Mouse (Mus musculus) midbrain, embryonic 13.5 days (tissue): ENCODE results near the gene Odf2. TPM values are rescaled to one million over a fixed set of nuclear protein-coding genes. Genes with fewer than 3 reads are reported as not detected.

Experiments used
- ATAC-seq: fragments of 200-750 bp; cut with Nextera tagmentation; 2 replicates; pipeline ENCODE4 v1.8.0; 2017; ENCODE audit warnings: mild to moderate bottlenecking, moderate TSS enrichment, moderate library complexity
- H3K27ac ChIP-seq: fragments of 300-500 bp; sonication (generic); 2 replicates; pipeline ENCODE4 v1.5.1; 2015; ENCODE audit warnings: inconsistent platforms, mild to moderate bottlenecking, moderate library complexity
- H3K27me3 ChIP-seq: fragments of 300-500 bp; sonication (generic); 2 replicates; pipeline ENCODE4 v1.6.1; 2015; ENCODE audit warnings: mild to moderate bottlenecking, inconsistent platforms
- H3K36me3 ChIP-seq: fragments of 300-500 bp; sonication (generic); 2 replicates; pipeline ENCODE4 v1.6.1; 2015; ENCODE audit warnings: mild to moderate bottlenecking, inconsistent platforms
- H3K4me1 ChIP-seq: fragments of 300-500 bp; sonication (generic); replicated peaks from 2 replicates; pipeline ENCODE4 v1.6.1; 2015; ENCODE audit warnings: inconsistent platforms
- H3K4me2 ChIP-seq: fragments of 300-500 bp; sonication (generic); replicated peaks from 2 replicates; pipeline ENCODE4 v1.6.1; 2015; ENCODE audit warnings: moderate library complexity, mild to moderate bottlenecking, inconsistent platforms
- H3K4me3 ChIP-seq: fragments of 300-500 bp; sonication (generic); replicated peaks from 2 replicates; pipeline ENCODE4 v1.5.1; 2015; ENCODE audit warnings: mild to moderate bottlenecking, inconsistent platforms
- H3K9ac ChIP-seq: fragments of 300-500 bp; sonication (generic); replicated peaks from 2 replicates; pipeline ENCODE4 v1.6.1; 2015; ENCODE audit warnings: mild to moderate bottlenecking, inconsistent platforms
- H3K9me3 ChIP-seq: fragments of 300-500 bp; sonication (generic); 2 replicates; pipeline ENCODE4 v1.6.1; 2016; ENCODE audit warnings: mild to moderate bottlenecking, inconsistent platforms
- WGBS: fragments of 180-500 bp; shearing (Covaris S2); methylation state at CpG from one replicate; pipeline ENCODE4 v1.1.7; 2015; 5-methylcytosine and 5-hydroxymethylcytosine counted together
- polyA plus RNA-seq: library from polyadenylated mRNA; unstranded; fragments of >200 nt; fragmentation: Nextera tagmentation; extraction: Ambion mirVana; gene quantifications from 2 replicates; pipeline ENCODE4 v1.2.1, GENCODE M21; 2015

Gene Odf2
- polyA plus RNA-seq, 1 experiment from 2014 or later = 76.0 TPM

GRCm38 (mm10) chr2:29961246-29961645 is 72.2 kb downstream of the Odf2 start:
- Histone ChIP-seq H3K4me2 (no peak overlapping the region), H3K27ac (no peak overlapping the region), H3K36me3 (peaks cover 37% of the 10 kb centered on the region), H3K4me3 (no peak overlapping the region), H3K9me3 (no peaks in the 10 kb centered on the region), H3K9ac (no peak overlapping the region), H3K4me1 (peaks cover 17% of the 10 kb centered on the region), H3K27me3 (no peaks in the 10 kb centered on the region)
- no peak for ATAC-seq
- 96% methylated on average over 7 of the region's 7 CpGs for WGBS

GRCm38 (mm10) chr2:29964354-29965249 is 75.6 kb downstream of the Odf2 start:
- Histone ChIP-seq H3K27ac (peak overlapping the region; percentile 96), H3K9me3 (no peaks in the 10 kb centered on the region), H3K4me3 (peak overlapping the region; percentile 93), H3K27me3 (no peaks in the 10 kb centered on the region), H3K9ac (peak overlapping the region; percentile 86), H3K36me3 (peaks cover 20% of the 10 kb centered on the region), H3K4me1 (peaks cover 48% of the 10 kb centered on the region), H3K4me2 (peak overlapping the region; percentile 81)
- ATAC-seq = no peak
- 16% methylated on average over 10 of the region's 10 CpGs for WGBS

DNA sequence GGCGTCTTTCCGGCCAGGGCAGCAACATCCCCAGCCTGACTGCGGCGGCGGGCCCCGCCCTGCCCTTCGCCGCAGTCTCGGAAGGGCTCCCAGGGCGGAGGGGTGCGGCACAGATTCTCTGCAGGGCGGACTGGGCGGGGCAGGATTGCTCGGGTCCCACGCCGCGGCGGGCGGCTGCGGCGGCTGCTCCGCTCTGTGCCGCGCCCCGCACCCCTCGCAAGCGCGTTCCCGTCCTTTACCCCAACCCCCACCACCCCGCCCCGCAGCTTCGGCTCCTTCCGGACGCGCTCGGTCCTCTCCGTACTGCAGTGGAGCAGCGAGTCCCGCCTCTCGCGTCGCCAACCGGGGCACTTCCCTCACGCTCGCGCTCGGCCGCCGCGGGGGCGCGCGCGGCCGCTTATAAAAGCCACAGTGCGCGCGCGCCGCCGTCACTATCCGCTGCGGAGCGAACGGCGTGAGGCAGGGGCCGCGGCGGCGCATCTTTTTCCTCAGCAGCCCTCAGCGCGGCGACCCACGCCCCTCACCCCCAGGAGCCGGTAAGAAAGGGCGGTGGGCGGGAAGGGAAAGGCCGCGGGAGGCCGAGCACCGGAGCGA is 76.3 kb downstream of the Odf2 start, which contains the start of gene Sptan1:
Sptan1 (plus strand) TSS at position 311 of the 594 bp plus-strand sequence.
- under 1% methylated on average over 71 of the region's 82 CpGs for WGBS
- Histone ChIP-seq H3K36me3 (peaks cover 17% of the 10 kb centered on the region), H3K4me2 (peak within 1 kb of the TSS; percentile 81), H3K9ac (peak within 1 kb of the TSS; percentile 100), H3K4me1 (peaks cover 51% of the 10 kb centered on the region), H3K4me3 (peak within 1 kb of the TSS; percentile 93), H3K27ac (peak within 1 kb of the TSS; percentile 96), H3K9me3 (no peaks in the 10 kb centered on the region), H3K27me3 (no peaks in the 10 kb centered on the region)
- peak; percentile 100 for ATAC-seq

- H3K9me3 ChIP-seq = no peaks in the 10 kb centered on the region
- H3K4me3 ChIP-seq = peak overlapping the region; percentile 93
- ATAC-seq = peak; percentile 18; the same call in 1 of the 2 replicates
- peaks cover 17% of the 10 kb centered on the region for H3K36me3 ChIP-seq
- under 1% methylated on average over 21 of the region's 41 CpGs for WGBS
- H3K4me1 ChIP-seq = peaks cover 51% of the 10 kb centered on the region
- H3K9ac ChIP-seq = peak overlapping the region; percentile 100
- H3K27me3 ChIP-seq = no peaks in the 10 kb centered on the region
- H3K4me2 ChIP-seq = peak overlapping the region; percentile 81
- peak overlapping the region; percentile 96 for H3K27ac ChIP-seq
These were observed 76.9 kb downstream of the Odf2 start for GRCm38 (mm10) chr2:29965906-29966305.

DNA sequence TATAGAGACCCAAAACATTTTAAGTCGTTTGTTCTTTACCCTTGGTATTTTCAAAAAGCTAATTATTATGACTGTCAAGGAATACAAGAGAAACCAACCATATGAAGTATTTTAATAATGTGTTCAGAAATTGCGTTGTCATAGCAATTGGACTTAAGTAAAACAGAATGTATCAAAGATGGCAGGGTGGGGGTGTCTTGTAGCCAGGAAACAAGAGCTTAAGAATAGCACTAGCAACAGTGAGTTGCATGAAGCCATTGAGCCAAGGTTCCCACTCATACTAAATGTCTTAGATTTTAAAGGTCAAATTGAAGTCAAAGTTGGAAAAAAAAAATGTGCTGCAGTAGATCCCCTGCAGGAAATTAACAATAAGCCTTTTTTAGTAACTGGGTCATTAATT is 77.8 kb downstream of the Odf2 start:
- peaks cover 17% of the 10 kb centered on the region for H3K36me3 ChIP-seq
- H3K4me3 ChIP-seq = peak overlapping the region; percentile 93
- no peaks in the 10 kb centered on the region for H3K9me3 ChIP-seq
- no peaks in the 10 kb centered on the region for H3K27me3 ChIP-seq
- peak overlapping the region; percentile 96; the same call in 1 of the 2 replicates for H3K27ac ChIP-seq
- H3K9ac ChIP-seq = peak overlapping the region; percentile 100
- ATAC-seq = no peak
- peaks cover 53% of the 10 kb centered on the region for H3K4me1 ChIP-seq
- 65% methylated on average over 2 of the region's 2 CpGs for whole genome bisulfite sequencing
- H3K4me2 ChIP-seq = peak overlapping the region; percentile 81

DNA sequence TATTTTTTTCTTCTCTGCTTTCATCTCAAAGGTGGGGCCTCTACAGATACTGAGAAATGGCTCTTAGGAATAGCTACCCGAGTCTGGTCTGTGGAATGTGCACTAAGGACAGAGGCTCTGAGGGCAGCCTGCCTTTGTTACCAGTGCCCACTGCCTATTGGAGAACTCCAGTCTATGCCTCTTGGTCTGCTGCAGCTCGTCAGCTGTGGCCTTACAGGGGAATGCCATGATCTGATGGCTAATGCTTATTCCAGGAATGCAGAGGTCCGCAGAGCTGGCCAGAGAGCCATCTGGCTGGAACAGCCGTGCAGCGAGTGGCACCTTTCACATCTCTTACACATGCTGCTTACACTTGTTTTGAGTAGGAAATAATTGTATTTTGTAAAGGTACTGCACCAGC is 78.7 kb downstream of the Odf2 start:
- no peak overlapping the region for H3K27ac ChIP-seq
- H3K9me3 ChIP-seq = no peaks in the 10 kb centered on the region
- 62% methylated on average over 5 of the region's 5 CpGs for WGBS
- peak overlapping the region; percentile 100 for H3K9ac ChIP-seq
- no peaks in the 10 kb centered on the region for H3K27me3 ChIP-seq
- H3K36me3 ChIP-seq = peaks cover 17% of the 10 kb centered on the region
- ATAC-seq = no peak
- H3K4me1 ChIP-seq = peaks cover 61% of the 10 kb centered on the region
- peak overlapping the region; percentile 93 for H3K4me3 ChIP-seq
- H3K4me2 ChIP-seq = peak overlapping the region; percentile 81

DNA sequence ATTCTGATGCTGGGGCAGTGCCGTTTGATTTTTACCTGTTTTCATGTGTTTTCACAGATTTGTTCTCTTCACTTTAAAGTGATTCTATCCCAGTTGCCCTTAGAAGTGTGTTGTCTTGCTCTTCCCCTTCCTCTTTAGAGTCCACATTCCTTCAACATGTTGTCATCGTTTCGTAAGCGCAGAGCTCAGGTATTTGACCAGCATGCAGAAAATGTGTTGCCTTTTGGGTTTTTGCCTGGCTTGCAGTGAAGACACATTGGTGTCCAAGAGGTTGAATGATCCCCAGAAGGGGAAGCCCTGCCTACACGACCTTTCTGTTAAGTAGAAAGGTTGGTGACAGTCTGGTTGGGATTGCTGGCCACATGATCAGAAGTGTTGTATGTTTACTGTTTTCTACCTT is 79.6 kb downstream of the Odf2 start:
- no peak overlapping the region for H3K4me3 ChIP-seq
- 89% methylated on average over 5 of the region's 5 CpGs for WGBS
- peaks cover 20% of the 10 kb centered on the region for H3K36me3 ChIP-seq
- no peaks in the 10 kb centered on the region for H3K9me3 ChIP-seq
- no peaks in the 10 kb centered on the region for H3K27me3 ChIP-seq
- H3K9ac ChIP-seq = peak overlapping the region; percentile 25; the same call in 1 of the 2 replicates
- no peak for ATAC-seq
- peaks cover 65% of the 10 kb centered on the region for H3K4me1 ChIP-seq
- H3K27ac ChIP-seq = no peak overlapping the region
- peak overlapping the region; percentile 81; the same call in 1 of the 2 replicates for H3K4me2 ChIP-seq

- Histone ChIP-seq H3K9ac (no peak overlapping the region), H3K36me3 (peaks cover 29% of the 10 kb centered on the region), H3K9me3 (no peaks in the 10 kb centered on the region), H3K4me2 (no peak overlapping the region), H3K4me1 (peaks cover 48% of the 10 kb centered on the region), H3K4me3 (no peak overlapping the region), H3K27me3 (no peaks in the 10 kb centered on the region), H3K27ac (no peak overlapping the region)
- WGBS = 80% methylated on average over 9 of the region's 9 CpGs
- no peak for ATAC-seq
These were observed 83.0 kb downstream of the Odf2 start for GRCm38 (mm10) chr2:29971838-29972635.

DNA sequence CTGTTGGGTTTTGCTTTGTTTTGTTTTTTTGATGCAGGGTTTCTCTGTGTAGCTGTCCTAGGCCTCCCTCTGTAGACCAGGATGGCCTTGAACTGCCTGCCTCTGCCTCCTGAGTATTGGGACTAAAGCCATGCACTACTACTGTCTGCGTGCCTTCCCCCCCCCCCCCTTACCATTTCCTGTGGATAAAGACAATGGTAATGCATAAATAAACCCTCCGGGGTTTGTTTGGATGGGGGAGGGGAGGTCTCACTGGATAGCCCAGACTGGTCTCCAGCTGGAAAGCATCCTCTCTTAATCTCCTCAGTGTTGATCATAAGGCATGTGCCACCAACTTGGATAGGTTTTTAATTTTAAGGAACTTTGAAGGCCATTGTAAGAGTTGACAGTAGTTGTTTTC is 84.5 kb downstream of the Odf2 start:
- H3K27ac ChIP-seq = no peak overlapping the region
- no peak overlapping the region for H3K9ac ChIP-seq
- H3K4me3 ChIP-seq = no peak overlapping the region
- H3K4me2 ChIP-seq = no peak overlapping the region
- H3K36me3 ChIP-seq = peaks cover 27% of the 10 kb centered on the region
- H3K4me1 ChIP-seq = peaks cover 33% of the 10 kb centered on the region
- WGBS = 8% methylated on average over 2 of the region's 2 CpGs
- 0 out of 2 replicates have a peak, but pooled peaks have one; percentile 14 for ATAC-seq
- no peaks in the 10 kb centered on the region for H3K9me3 ChIP-seq
- no peaks in the 10 kb centered on the region for H3K27me3 ChIP-seq

GRCm38 (mm10) chr2:29977307-29977706 is 88.3 kb downstream of the Odf2 start:
- Histone ChIP-seq H3K4me1 (peaks cover 15% of the 10 kb centered on the region), H3K36me3 (peaks cover 53% of the 10 kb centered on the region)

GRCm38 (mm10) chr2:29980661-29981060 is 91.6 kb downstream of the Odf2 start:
- H3K27me3 ChIP-seq = no peaks in the 10 kb centered on the region
- no peak overlapping the region for H3K27ac ChIP-seq
- no peak overlapping the region for H3K4me3 ChIP-seq
- no peaks in the 10 kb centered on the region for H3K9me3 ChIP-seq
- peaks cover 83% of the 10 kb centered on the region for H3K36me3 ChIP-seq
- ATAC-seq = no peak
- WGBS = 93% methylated on average over 1 of the region's 1 CpGs
- H3K4me1 ChIP-seq = no peaks in the 10 kb centered on the region
- H3K4me2 ChIP-seq = no peak overlapping the region
- H3K9ac ChIP-seq = no peak overlapping the region

More at GRCm38 (mm10) chr2:29977307-29977706, 88.3 kb downstream of the Odf2 start:
- no peak overlapping the region for H3K4me3 ChIP-seq
- ATAC-seq = no peak
- H3K9me3 ChIP-seq = no peaks in the 10 kb centered on the region
- no peak overlapping the region for H3K4me2 ChIP-seq
- no peak overlapping the region for H3K9ac ChIP-seq
- H3K27ac ChIP-seq = no peak overlapping the region
- no peaks in the 10 kb centered on the region for H3K27me3 ChIP-seq
